Mouse (Mus musculus) gastrocnemius, postnatal 25 days (tissue): Measurements from ENCODE around the gene Efhd1. TPM values are rescaled to one million over a fixed set of nuclear protein-coding genes. Genes with fewer than 3 reads are reported as not detected.
A peak's percentile ranks its signal among the peaks of the same experiment; 100 is the strongest.

Experiments used
- DNase-seq: peaks from one replicate; pipeline ENCODE4 v3.0.0; 2022
- total RNA-seq, 2 experiments: library from RNA; stranded (reverse); gene quantifications; 1 replicate in 1 of 2; 2 replicates in 1 of 2; pipeline ENCODE4 v1.2.3; 2021

Efhd1 gene
- total RNA-seq, 2 experiments from 2014 or later: 6.4 to 8.5 TPM

DNA sequence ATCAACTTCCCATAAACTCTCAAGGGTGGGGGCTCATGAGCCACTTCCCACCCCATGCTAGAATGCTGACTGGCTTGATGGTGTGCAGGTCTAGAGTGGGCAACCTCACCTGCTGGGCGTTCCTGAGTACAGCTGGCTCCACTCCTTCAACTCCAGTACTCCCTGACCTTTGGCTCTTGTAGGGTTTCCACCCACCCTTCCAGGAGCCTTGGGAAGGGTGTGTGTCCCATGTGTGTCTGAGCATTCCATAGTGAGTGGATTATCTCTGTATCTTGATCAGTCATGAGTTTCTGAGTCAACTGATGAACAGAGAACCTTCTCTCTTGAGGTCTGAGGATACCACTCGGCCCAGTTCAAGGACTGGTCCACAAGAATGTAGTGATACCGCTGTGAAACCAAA lies 44.8 kb downstream of the Efhd1 start:
- no peak for DNase-seq

- no peak for DNase-seq
Observed at GRCm38 (mm10) chr1:87309621-87310020, 45.5 kb downstream of the Efhd1 start.

- no peak for DNase-seq
Observed at GRCm38 (mm10) chr1:87312681-87313080, 48.5 kb downstream of the Efhd1 start.

DNA sequence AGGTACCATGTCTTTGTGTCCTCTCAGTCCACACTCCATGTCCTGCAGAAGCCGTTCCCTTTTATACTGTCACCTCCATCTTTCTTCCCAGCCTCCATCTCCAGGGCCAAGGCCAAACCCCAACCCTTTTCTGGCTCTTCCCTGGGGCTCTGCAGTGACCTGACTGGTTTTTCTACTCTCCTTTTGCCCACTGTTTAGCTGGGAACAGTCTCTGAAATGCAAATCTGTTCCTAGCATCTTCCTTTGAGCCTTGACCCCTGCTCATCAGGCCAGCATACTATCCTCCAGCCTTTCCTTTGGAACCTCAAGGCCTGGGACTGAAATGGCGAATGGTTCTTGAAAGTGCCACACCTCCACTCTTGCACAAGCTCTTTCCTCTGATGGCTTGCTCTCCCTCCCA lies 49.0 kb downstream of the Efhd1 start:
- no peak for DNase-seq

- DNase-seq: no peak
Observed at GRCm38 (mm10) chr1:87313843-87314570, 49.8 kb downstream of the Efhd1 start.

DNA sequence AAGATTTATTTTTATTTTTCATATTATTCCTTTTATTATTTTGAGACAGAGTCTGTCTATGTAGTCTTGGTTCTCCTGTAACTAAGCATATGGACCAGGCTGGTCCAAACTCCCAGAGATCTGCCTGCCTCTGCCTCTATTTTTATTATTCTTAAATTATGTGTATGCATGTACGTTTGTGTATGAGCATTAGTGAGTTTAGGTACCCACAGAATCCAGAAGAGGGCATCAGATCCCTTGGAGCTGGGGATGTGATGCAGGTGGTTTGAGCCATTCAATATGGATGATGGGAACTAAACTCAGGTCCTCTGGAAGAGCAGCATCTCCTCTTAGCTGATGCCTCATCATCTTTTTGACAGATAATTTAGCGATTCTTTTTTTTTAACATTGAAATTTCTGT lies 51.3 kb downstream of the Efhd1 start:
- no peak for DNase-seq

DNA sequence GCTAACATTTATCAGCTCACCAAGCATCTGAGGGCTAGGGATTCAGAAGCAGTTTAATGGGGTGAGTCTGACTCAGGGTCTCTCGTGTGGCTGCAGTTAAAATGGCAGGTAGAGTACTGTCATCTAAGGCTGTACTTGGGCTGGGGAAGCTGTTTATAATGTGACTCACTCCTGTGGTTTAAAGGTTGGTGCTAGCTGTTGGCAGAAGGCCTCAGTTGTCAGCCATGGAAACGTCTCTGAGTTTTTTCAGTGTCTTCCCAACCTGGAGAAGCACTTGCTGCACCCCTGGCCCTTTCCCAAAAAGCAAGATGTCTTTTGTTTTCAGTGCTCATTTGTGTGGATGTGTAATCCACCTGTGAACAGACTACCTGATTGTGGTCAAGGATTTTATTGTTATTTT lies 51.7 kb downstream of the Efhd1 start:
- DNase-seq: no peak

- DNase-seq: no peak
Observed at GRCm38 (mm10) chr1:87316672-87317071, 52.5 kb downstream of the Efhd1 start.

DNA sequence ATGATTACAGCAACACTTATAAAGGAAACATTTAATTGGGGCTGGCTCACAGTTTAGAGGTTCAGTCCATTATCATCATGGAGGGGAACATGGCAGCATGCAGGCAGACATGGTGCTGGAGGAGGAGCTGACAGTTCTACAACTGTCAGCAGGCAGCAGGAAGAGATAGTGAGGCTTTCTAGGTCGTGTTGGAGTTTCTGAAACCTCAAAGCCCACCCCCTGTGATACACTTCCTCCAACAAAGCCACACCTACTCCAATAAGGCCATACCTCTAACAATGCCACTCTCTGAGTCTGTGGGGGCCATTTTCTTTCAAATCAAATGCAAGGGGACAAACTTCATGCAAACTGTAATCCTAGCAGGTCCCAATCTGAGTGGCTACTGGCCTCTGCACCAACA lies 56.9 kb downstream of the Efhd1 start:
- DNase-seq: no peak

- DNase-seq: no peak
Observed at GRCm38 (mm10) chr1:87322778-87323177, 58.6 kb downstream of the Efhd1 start.

DNA sequence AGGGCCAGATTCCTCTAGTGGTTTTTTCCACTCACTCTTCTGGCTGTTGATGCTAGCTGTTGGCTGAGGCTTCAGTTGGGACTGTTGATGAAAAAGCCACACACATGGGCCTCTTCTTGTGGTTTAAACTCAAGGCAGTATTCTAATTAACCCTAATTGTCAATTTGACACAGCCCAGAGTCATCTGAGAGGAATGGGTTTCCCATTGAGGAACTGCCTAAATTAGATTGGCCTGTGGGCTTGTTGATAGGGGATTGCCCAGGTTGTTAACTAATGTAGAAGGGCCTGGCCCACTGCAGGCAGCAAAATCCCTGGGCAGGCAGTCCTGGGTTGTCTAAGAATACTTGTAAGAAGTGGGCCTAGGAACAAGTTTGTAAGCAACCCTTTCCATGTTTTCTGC lies 60.5 kb downstream of the Efhd1 start:
- DNase-seq: no peak

- peak; percentile 98 for DNase-seq
Observed at GRCm38 (mm10) chr1:87326742-87327163, 62.6 kb downstream of the Efhd1 start, which contains the start of gene Gigyf2. Gene Gigyf2, plus strand, starts transcription at chr1:87326998.

- DNase-seq: no peak
Observed at GRCm38 (mm10) chr1:87327165-87327861, 63.1 kb downstream of the Efhd1 start.

- no peak for DNase-seq
Observed at GRCm38 (mm10) chr1:87331774-87332173, 67.6 kb downstream of the Efhd1 start.

- DNase-seq: no peak
Observed at GRCm38 (mm10) chr1:87350576-87350975, 86.4 kb downstream of the Efhd1 start.

DNA sequence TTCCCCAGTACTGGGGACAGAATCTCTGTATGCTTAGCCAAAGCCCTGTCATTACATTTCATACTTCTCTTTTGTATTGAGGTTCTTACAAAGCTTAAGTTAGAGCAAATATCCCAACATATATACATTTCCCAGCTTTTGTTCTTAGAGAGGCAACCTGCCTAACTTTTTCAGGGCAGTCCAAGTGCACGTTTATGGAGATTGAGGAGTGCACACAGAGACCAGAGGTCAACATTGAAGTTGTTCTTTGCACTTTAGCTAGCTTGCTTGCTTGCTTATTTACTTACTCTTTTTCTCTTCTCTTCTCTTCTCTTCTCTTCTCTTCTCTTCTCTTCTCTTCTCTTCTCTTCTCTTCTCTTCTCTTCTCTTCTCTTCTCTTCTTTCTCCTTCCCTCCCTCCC lies 96.1 kb downstream of the Efhd1 start:
- no peak for DNase-seq

Other genes with a start within 250 kb of the Efhd1 start
- gene Alppl2, start 174.4 kb upstream of the Efhd1 start, total RNA-seq: not detected
- gene Alpi, start 162.8 kb upstream of the Efhd1 start, total RNA-seq: not detected
- not detected for gene Akp3, start 139.4 kb upstream of the Efhd1 start, total RNA-seq
- gene Ecel1, start 107.8 kb upstream of the Efhd1 start, total RNA-seq: not detected
- not detected for gene Prss56, start 81.0 kb upstream of the Efhd1 start, total RNA-seq
- 1 to 10 TPM; 2.1 to 3.5 TPM for gene Chrnd, start 73.8 kb upstream of the Efhd1 start, total RNA-seq
- 1 to 10 TPM in 1 of 2 experiments, under 1 TPM in 1; 0.15 to 1.4 TPM for gene Chrng, start 59.7 kb upstream of the Efhd1 start, total RNA-seq
- gene Eif4e2, start 50.4 kb upstream of the Efhd1 start, total RNA-seq: 10 to 100 TPM; 49.6 to 51.7 TPM
- 10 to 100 TPM; 31.6 to 34.7 TPM for gene Gigyf2, start 62.6 kb downstream of the Efhd1 start, total RNA-seq
- gene Kcnj13, start 130.4 kb downstream of the Efhd1 start, total RNA-seq: not detected
- gene Snorc, start 205.9 kb downstream of the Efhd1 start, total RNA-seq: not detected
- 10 to 100 TPM; 15.8 to 18.7 TPM for gene Neu2, start 245.5 kb downstream of the Efhd1 start, total RNA-seq